Mouse (Mus musculus) MEL (cell line): ENCODE measurements around the gene Has1. TPM values are rescaled to one million over a fixed set of nuclear protein-coding genes. Genes with fewer than 3 reads are reported as not detected.

Experiments
- DNase-seq: peaks from one replicate; pipeline ENCODE4 v3.0.0; 2011; ENCODE audit warnings: low read depth, low spot score
- H3K27ac ChIP-seq: 2 replicates; pipeline ENCODE4 v1.5.1; 2012; ENCODE audit warnings: low read depth, mild to moderate bottlenecking, control low read depth, low read length, moderate library complexity; ENCODE audit not compliant: control insufficient read depth
- H3K27me3 ChIP-seq, 2 experiments: fragments of 150-350 bp in 1 of 2; sonication (generic) in 1 of 2; 2 replicates each; pipeline ENCODE4 v1.6.1; 2012; ENCODE audit warnings: low read length in 2 of 2, mild to moderate bottlenecking in 2 of 2, improper control_type of control experiment in 1 of 2, moderate library complexity in 1 of 2; ENCODE audit not compliant: insufficient read depth in 2 of 2, control insufficient read depth in 1 of 2
- H3K36me3 ChIP-seq, 2 experiments: 2 replicates each; pipeline ENCODE4 v1.6.1; 2012 to 2014; ENCODE audit warnings: low read length in 2 of 2, improper control_type of control experiment in 1 of 2, inconsistent platforms in 1 of 2, mild to moderate bottlenecking in 1 of 2; ENCODE audit not compliant: insufficient read depth in 2 of 2, control insufficient read depth in 1 of 2
- H3K4me1 ChIP-seq, 2 experiments: fragments of 150-350 bp in 1 of 2; sonication (generic) in 1 of 2; 2 replicates each; pipeline ENCODE4 v1.6.1; 2012; ENCODE audit warnings: low read length in 2 of 2, improper control_type of control experiment in 1 of 2, mild to moderate bottlenecking in 1 of 2; ENCODE audit not compliant: insufficient read depth in 2 of 2, control insufficient read depth in 1 of 2
- H3K4me3 ChIP-seq, 2 experiments: fragments of 150-350 bp in 1 of 2; sonication (generic) in 1 of 2; 2 replicates each; pipeline ENCODE4 v1.5.1; 2012; ENCODE audit warnings: low read depth in 2 of 2, low read length in 2 of 2, mild to moderate bottlenecking in 2 of 2, moderate library complexity in 2 of 2, control low read depth in 1 of 2, improper control_type of control experiment in 1 of 2; ENCODE audit not compliant: control insufficient read depth in 1 of 2, insufficient read depth in 1 of 2
- H3K79me2 ChIP-seq: 2 replicates; pipeline ENCODE4 v1.6.1; 2012; ENCODE audit warnings: mild to moderate bottlenecking, low read length, moderate library complexity; ENCODE audit not compliant: control insufficient read depth, poor library complexity, insufficient read depth
- H3K9ac ChIP-seq: 2 replicates; pipeline ENCODE4 v1.6.1; 2012; ENCODE audit warnings: low read depth, mild to moderate bottlenecking, control low read depth, low read length, moderate library complexity; ENCODE audit not compliant: control insufficient read depth, poor library complexity, severe bottlenecking
- H3K9me3 ChIP-seq: fragments of 150-350 bp; sonication (generic); replicated peaks from 2 replicates; pipeline ENCODE4 v1.6.1; 2012; ENCODE audit warnings: mild to moderate bottlenecking, low read length, improper control_type of control experiment, moderate library complexity; ENCODE audit not compliant: insufficient read depth
- CTCF ChIP-seq, 3 experiments: IDR thresholded peaks in 2 of 3; conservative IDR thresholded peaks in 1 of 3; 2 replicates each; pipeline ENCODE4 v1.5.1; 2011 to 2012; ENCODE audit warnings: low read length in 3 of 3, low read depth in 2 of 3, mild to moderate bottlenecking in 2 of 3, improper control_type of control experiment in 1 of 3, inconsistent platforms in 1 of 3, mixed read lengths in 1 of 3, moderate library complexity in 1 of 3; ENCODE audit not compliant: control insufficient read depth in 1 of 3, insufficient read depth in 1 of 3, poor library complexity in 1 of 3, severe bottlenecking in 1 of 3
- E2F4 ChIP-seq: IDR thresholded peaks from 2 replicates; pipeline ENCODE4 v1.6.1; 2011; ENCODE audit warnings: low read depth, low read length, improper control_type of control experiment, borderline replicate concordance
- ELF1 ChIP-seq: IDR thresholded peaks from 2 replicates; pipeline ENCODE4 v1.6.1; 2014; ENCODE audit warnings: low read depth, mild to moderate bottlenecking, inconsistent platforms, low read length, improper control_type of control experiment, moderate library complexity
- EP300 ChIP-seq, 2 experiments: IDR thresholded peaks; 2 replicates each; pipeline ENCODE4 v1.6.1; 2011; ENCODE audit warnings: improper control_type of control experiment in 2 of 2, low read length in 2 of 2, low read depth in 1 of 2, mild to moderate bottlenecking in 1 of 2
- HCFC1 ChIP-seq: IDR thresholded peaks from 2 replicates; pipeline ENCODE4 v1.6.1; 2012; ENCODE audit warnings: low read depth, mild to moderate bottlenecking, inconsistent platforms, low read length, improper control_type of control experiment, moderate library complexity
- MAX ChIP-seq: IDR thresholded peaks from 2 replicates; pipeline ENCODE4 v1.6.1; 2011; ENCODE audit warnings: low read length, improper control_type of control experiment
- MAZ ChIP-seq: IDR thresholded peaks from 2 replicates; pipeline ENCODE4 v1.6.1; 2012; ENCODE audit warnings: low read depth, mild to moderate bottlenecking, inconsistent platforms, low read length, improper control_type of control experiment
- MEF2A ChIP-seq: IDR thresholded peaks from 2 replicates; pipeline ENCODE4 v1.6.1; 2014; ENCODE audit warnings: low read depth, mild to moderate bottlenecking, inconsistent platforms, low read length, improper control_type of control experiment; ENCODE audit not compliant: poor library complexity, insufficient replicate concordance, severe bottlenecking; ENCODE audit errors: extremely low read depth
- MXI1 ChIP-seq: IDR thresholded peaks from 2 replicates; pipeline ENCODE4 v1.6.1; 2011; ENCODE audit warnings: mild to moderate bottlenecking, low read depth, low read length, improper control_type of control experiment
- MYC ChIP-seq: IDR thresholded peaks from 2 replicates; pipeline ENCODE4 v1.6.1; 2011; ENCODE audit warnings: low read depth, mild to moderate bottlenecking, low read length, improper control_type of control experiment, moderate library complexity
- POLR2A ChIP-seq, 2 experiments: IDR thresholded peaks; 2 replicates each; pipeline ENCODE4 v1.6.1; 2011 to 2012; ENCODE audit warnings: low read length in 2 of 2, mild to moderate bottlenecking in 2 of 2, control low read depth in 1 of 2, improper control_type of control experiment in 1 of 2, low read depth in 1 of 2, moderate library complexity in 1 of 2; ENCODE audit not compliant: control insufficient read depth in 1 of 2, insufficient read depth in 1 of 2, poor library complexity in 1 of 2
- RCOR1 ChIP-seq: IDR thresholded peaks from 2 replicates; pipeline ENCODE4 v1.6.1; 2012; ENCODE audit warnings: low read depth, mild to moderate bottlenecking, inconsistent platforms, low read length, improper control_type of control experiment
- TAL1 ChIP-seq: IDR thresholded peaks from 2 replicates; pipeline ENCODE4 v1.6.1; 2012; ENCODE audit warnings: mild to moderate bottlenecking, inconsistent platforms, low read length, moderate library complexity, mixed read lengths
- TCF12 ChIP-seq: IDR thresholded peaks from 2 replicates; pipeline ENCODE4 v1.6.1; 2014; ENCODE audit warnings: low read depth, mild to moderate bottlenecking, inconsistent platforms, low read length, improper control_type of control experiment, moderate library complexity
- ZNF384 ChIP-seq: IDR thresholded peaks from 2 replicates; pipeline ENCODE4 v1.6.1; 2012; ENCODE audit warnings: low read depth, mild to moderate bottlenecking, inconsistent platforms, low read length, improper control_type of control experiment
- polyA plus RNA-seq, 2 experiments: library from polyadenylated mRNA; stranded (reverse) in 1 of 2; unstranded in 1 of 2; fragments of >175 nt in 1 of 2; fragments of >200 nt in 1 of 2; gene quantifications; 2 replicates each; pipeline versions ENCODE4 v1.2.1 to v1.2.4; 2012; ENCODE audit warnings: low replicate concordance in 2 of 2, low read depth in 1 of 2; ENCODE audit not compliant: insufficient read length in 2 of 2, insufficient read depth in 1 of 2, missing spikeins in 1 of 2
- total RNA-seq: library from RNA; depleted of rRNA; stranded (reverse); fragments of 300-350 nt; gene quantifications from 2 replicates; pipeline ENCODE4 v1.2.3, GENCODE M21; 2012

Has1 gene
- total and polyA plus RNA-seq, 3 experiments: 0.13 TPM; not detected in 2

- H3K27ac ChIP-seq: peak within 1 kb of the TSS; percentile 83
- no peaks in the 10 kb centered on the region for H3K9me3 ChIP-seq
- TF ChIP-seq MAZ: peak; percentile 66; the same call in 1 of the 2 replicates
- peak; percentile 18 to 52; a peak in 1 of 4 replicates for TF ChIP-seq POLR2A (IDR thresholded peaks at IDR 0.05; ENCODE audit: control insufficient read depth in 1 of 2, insufficient read depth in 1 of 2, low read depth in 1 of 2, low read length in 2 of 2, poor library complexity in 1 of 2)
- TF ChIP-seq ELF1: no peak
- 0 out of 2 replicates have a peak, but pooled peaks have one; percentile 12 for TF ChIP-seq TCF12
- 0 out of 2 replicates have a peak, but pooled peaks have one; percentile 17 for TF ChIP-seq HCFC1
- TF ChIP-seq MEF2A: no peak
- TF ChIP-seq, all 39 proteins: peak for 4
- DNase-seq: peak; percentile 52
- H3K27me3 ChIP-seq: no peaks in the 10 kb centered on the region
- H3K4me1 ChIP-seq: peaks cover 2 to 16% of the 10 kb centered on the region in 2 experiments; a peak in 3 of 4 replicates
- no peaks in the 10 kb centered on the region; the same call in 1 of the 2 replicates for H3K79me2 ChIP-seq
- peak within 1 kb of the TSS; percentile 64 for H3K9ac ChIP-seq
- peak within 1 kb of the TSS; percentile 74 to 96 for H3K4me3 ChIP-seq
- H3K36me3 ChIP-seq: peaks cover 0 to 9% of the 10 kb centered on the region in 2 experiments; a peak in 2 of 4 replicates
These were observed 28.0 kb downstream of the Has1 start, which contains the start of gene Spaca6 for GRCm38 (mm10) chr17:17826751-17827657. Gene Spaca6 (plus strand): TSS chr17:17827158.

- peak overlapping the region; percentile 74 to 96 for H3K4me3 ChIP-seq
- TF ChIP-seq E2F4: no peak
- TF ChIP-seq MAX: peak; percentile 20; the same call in 1 of the 2 replicates
- 0 out of 2 replicates have a peak, but pooled peaks have one; percentile 29 for TF ChIP-seq RCOR1
- peak; percentile 28; the same call in 1 of the 2 replicates for TF ChIP-seq TAL1
- TF ChIP-seq MXI1: peak; percentile 50
- no peak for TF ChIP-seq MAZ
- no peak for TF ChIP-seq CTCF (IDR thresholded peaks at IDR 0.05 in 2 of 3, conservative IDR thresholded peaks at IDR 0.05 in 1 of 3; ENCODE audit: control insufficient read depth in 1 of 3, insufficient read depth in 1 of 3, low read depth in 2 of 3, low read length in 3 of 3, poor library complexity in 1 of 3, severe bottlenecking in 1 of 3)
- peak; percentile 90 for TF ChIP-seq ZNF384
- TF ChIP-seq EP300 (IDR thresholded peaks at IDR 0.05; ENCODE audit: low read depth in 1 of 2, low read length in 2 of 2): peak in 1 of 2 experiments; percentile 34; a peak in 1 of 4 replicates
- no peak for TF ChIP-seq MYC
- TF ChIP-seq, all 39 proteins: peak for 6
- peaks cover 2 to 16% of the 10 kb centered on the region in 2 experiments; a peak in 3 of 4 replicates for H3K4me1 ChIP-seq
- H3K27me3 ChIP-seq: no peaks in the 10 kb centered on the region
- H3K9me3 ChIP-seq: no peaks in the 10 kb centered on the region
- peak overlapping the region; percentile 64 for H3K9ac ChIP-seq
- peak; percentile 69 for DNase-seq
- H3K27ac ChIP-seq: peak overlapping the region; percentile 74
- peaks cover 0 to 9% of the 10 kb centered on the region in 2 experiments; a peak in 2 of 4 replicates for H3K36me3 ChIP-seq
- no peaks in the 10 kb centered on the region; the same call in 1 of the 2 replicates for H3K79me2 ChIP-seq
These were observed 28.9 kb downstream of the Has1 start for GRCm38 (mm10) chr17:17825921-17826591.
